Mouse (Mus musculus) bone marrow, adult 2 months (tissue): ENCODE measurements around the gene Cpne8. TPM values are rescaled to one million over a fixed set of nuclear protein-coding genes. Genes with fewer than 3 reads are reported as not detected.

Experiments used
- H3K27ac ChIP-seq: fragments of 200-500 bp; 2 replicates; pipeline ENCODE4 v1.5.1; 2012; ENCODE audit warnings: low read depth, mild to moderate bottlenecking, control low read depth, inconsistent platforms, low read length; ENCODE audit not compliant: control insufficient read depth, poor library complexity, insufficient read depth
- H3K4me1 ChIP-seq: fragments of 200-500 bp; 2 replicates; pipeline ENCODE4 v1.6.1; 2011; ENCODE audit warnings: low read length; ENCODE audit not compliant: control insufficient read depth, insufficient read depth
- H3K4me3 ChIP-seq: fragments of 200-500 bp; replicated peaks from 2 replicates; pipeline ENCODE3; 2011; ENCODE audit warnings: mild to moderate bottlenecking, low read depth, low read length, control low read depth; ENCODE audit not compliant: control insufficient read depth
- CTCF ChIP-seq: fragments of 200-500 bp; IDR thresholded peaks from 2 replicates; pipeline ENCODE4 v1.5.1; 2011; ENCODE audit warnings: low read length, control low read depth; ENCODE audit not compliant: control insufficient read depth, insufficient read depth
- POLR2A ChIP-seq: fragments of 200-500 bp; IDR thresholded peaks from 2 replicates; pipeline ENCODE4 v1.6.1; 2011; ENCODE audit warnings: low read depth, mild to moderate bottlenecking, control low read depth, low read length, borderline replicate concordance; ENCODE audit not compliant: control insufficient read depth
- WGBS: fragments of 180-500 bp; shearing (Covaris S2); methylation state at CpG from one replicate; pipeline ENCODE4 v1.1.7; 2018; 5-methylcytosine and 5-hydroxymethylcytosine counted together
- polyA plus RNA-seq: library from polyadenylated mRNA; stranded (reverse); fragments of >200 nt; gene quantifications from 2 replicates; pipeline ENCODE4 v1.2.4, GENCODE M21; 2011; ENCODE audit warnings: low replicate concordance; ENCODE audit not compliant: missing spikeins, insufficient read depth, insufficient read length

The Cpne8 gene
- 2.0 and 2.3 TPM in 2 replicates for polyA plus RNA-seq

GRCm38 (mm10) chr15:90678985-90679759 is at the start of gene Cpne8:
Gene Cpne8 (minus strand): TSS chr15:90679432.
- Histone ChIP-seq H3K4me3 (peak within 1 kb of the TSS; percentile 44), H3K27ac (no peak within 1 kb of the TSS; the same call in 1 of the 2 replicates), H3K4me1 (no peaks in the 10 kb centered on the region; the same call in 1 of the 2 replicates)
- TF ChIP-seq CTCF: no peak
- under 1% methylated on average over 48 of the region's 56 CpGs for WGBS

DNA sequence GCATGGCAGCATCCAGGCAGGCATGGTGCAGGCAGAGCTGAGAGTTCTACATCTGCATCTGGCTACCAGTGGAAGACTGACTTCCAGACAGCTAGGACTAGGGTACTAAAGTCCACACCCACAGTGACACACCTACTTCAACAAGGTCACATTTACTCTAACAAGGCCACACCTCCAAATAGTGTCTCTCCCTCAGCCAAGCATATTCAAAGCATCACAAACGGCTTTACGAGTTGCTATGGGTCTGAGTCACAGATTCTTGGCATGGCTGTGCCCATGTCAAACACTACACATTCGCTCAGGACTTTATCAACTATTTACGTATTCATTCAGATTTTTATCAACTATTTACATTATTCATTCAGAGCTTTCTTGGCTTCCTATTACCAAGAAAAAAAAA is 38.5 kb upstream of the Cpne8 start:
- 74% methylated on average over 4 of the region's 4 CpGs for WGBS
- TF ChIP-seq POLR2A (no peak), CTCF (no peak)
- Histone ChIP-seq H3K4me3 (no peak overlapping the region), H3K27ac (no peak overlapping the region), H3K4me1 (no peaks in the 10 kb centered on the region)

- H3K4me1 ChIP-seq: no peaks in the 10 kb centered on the region
- no peak overlapping the region for H3K27ac ChIP-seq
- no peak for TF ChIP-seq CTCF
- WGBS: 75% methylated on average over 7 of the region's 7 CpGs
- H3K4me3 ChIP-seq: no peak overlapping the region
Observed at GRCm38 (mm10) chr15:90709296-90709695, 30.1 kb upstream of the Cpne8 start.

GRCm38 (mm10) chr15:90704314-90704713 is 25.1 kb upstream of the Cpne8 start:
- Histone ChIP-seq H3K4me1 (no peaks in the 10 kb centered on the region), H3K27ac (no peak overlapping the region), H3K4me3 (no peak overlapping the region)
- TF ChIP-seq CTCF (no peak), POLR2A (no peak)
- 54% methylated on average over 5 of the region's 5 CpGs for WGBS

DNA sequence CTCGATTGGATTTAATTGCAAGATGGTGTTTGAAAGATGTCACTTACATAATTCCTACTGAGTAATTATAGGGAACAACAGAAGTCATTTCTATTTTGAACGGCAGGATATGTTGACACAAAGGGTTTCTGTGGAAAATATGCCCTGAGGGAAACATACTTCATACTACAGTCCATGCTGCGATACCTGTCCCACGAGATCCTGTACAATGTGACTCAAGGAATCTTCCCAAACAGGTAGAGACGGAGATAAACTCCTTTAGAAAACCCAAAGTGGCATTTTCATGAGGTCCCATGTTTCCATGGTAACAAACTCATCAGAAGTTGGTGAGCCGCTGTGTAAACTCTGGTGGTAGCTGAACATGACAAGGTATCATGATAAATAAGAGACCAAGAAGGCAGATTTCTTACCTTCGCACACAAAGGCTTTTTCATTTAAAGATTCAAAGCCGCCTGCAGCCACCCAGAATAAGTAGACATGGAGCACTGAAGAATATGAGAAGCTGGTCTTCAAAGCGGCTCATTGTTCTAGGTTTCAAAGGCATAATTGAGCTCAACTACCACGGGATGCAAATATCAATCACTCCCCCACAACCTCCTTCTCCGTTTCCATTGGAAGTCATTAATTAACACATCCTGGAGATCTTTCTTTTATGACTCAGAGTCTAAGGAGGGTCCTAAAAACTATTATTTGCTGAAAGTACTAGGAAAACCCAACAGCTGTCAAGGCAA is 24.4 kb upstream of the Cpne8 start:
- 76% methylated on average over 11 of the region's 11 CpGs for WGBS
- no peak overlapping the region for H3K27ac ChIP-seq

GRCm38 (mm10) chr15:90686770-90687169 is 7.5 kb upstream of the Cpne8 start:
- Histone ChIP-seq H3K4me3 (no peak overlapping the region), H3K27ac (no peak overlapping the region), H3K4me1 (no peaks in the 10 kb centered on the region)
- TF ChIP-seq POLR2A: no peak
- no peak for TF ChIP-seq CTCF
- 86% methylated on average over 6 of the region's 6 CpGs for WGBS

More for the DNA sequence above, 24.4 kb upstream of the Cpne8 start:
- TF ChIP-seq CTCF (no peak), POLR2A (no peak)
- Histone ChIP-seq H3K4me1 (no peaks in the 10 kb centered on the region), H3K4me3 (no peak overlapping the region)

DNA sequence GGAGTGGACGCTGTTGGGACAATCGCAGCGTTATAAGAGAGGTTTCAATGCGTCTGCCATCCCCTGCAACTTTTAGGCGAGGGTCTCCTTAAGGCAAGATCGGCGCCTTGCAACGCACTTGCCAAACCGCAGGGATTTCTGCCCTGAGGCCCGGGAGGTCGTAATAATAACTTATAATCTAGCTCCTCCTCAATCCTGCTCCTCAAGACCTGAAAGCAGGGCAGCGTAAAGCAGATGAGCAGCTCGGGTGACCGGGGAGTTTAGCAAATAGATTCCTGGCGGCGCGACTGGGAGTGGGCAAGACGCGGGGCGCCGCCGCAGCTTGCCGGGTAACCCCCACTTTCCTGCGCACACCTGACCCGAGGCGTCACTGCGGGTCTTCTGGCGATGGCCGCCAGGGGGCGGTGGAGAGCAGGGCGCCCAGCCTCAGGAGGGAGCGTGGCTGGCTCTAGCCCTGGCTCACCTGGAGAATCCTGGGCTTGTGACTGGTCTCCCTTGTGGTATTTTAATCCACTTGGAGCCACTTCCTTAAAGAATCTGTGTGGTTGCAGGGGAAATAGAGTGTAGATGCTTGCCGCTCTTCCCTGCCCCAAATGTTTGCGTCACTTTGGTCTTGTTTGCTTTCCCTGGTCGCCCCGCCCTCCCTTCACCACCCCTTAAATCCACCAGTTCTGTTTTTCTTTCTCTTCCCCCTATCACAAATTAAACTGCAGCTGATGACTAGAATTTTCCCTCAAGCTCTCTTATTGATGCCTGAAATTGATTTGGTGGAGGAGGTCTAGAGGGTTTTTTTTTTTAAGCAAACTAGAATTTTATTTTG is 738 bp upstream of the Cpne8 start:
- Histone ChIP-seq H3K4me3 (peak overlapping the region; percentile 9), H3K4me1 (no peaks in the 10 kb centered on the region; the same call in 1 of the 2 replicates), H3K27ac (no peak overlapping the region; the same call in 1 of the 2 replicates)
- 3% methylated on average over 36 of the region's 36 CpGs for WGBS
- no peak for TF ChIP-seq POLR2A
- TF ChIP-seq CTCF: peak; percentile 60

DNA sequence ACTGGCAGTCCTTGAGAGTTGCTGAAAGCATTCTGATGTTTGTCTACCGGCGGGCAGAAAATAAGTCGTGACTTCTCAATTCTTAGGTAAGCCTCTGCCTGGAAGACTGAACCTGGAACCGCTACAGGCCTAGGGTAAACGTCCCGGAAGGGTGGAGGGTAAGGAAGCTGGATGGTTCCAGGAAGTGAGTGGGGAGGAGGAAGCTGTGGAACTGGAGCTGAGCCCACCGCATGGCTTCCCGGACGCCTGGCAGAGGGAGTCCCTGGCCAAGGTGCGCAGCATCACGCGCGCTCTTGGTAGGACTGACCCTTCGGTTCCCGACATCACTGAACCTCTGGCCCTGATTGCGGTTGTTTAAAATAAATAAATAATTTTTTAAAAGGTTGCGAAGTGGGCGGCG is 744 bp downstream of the Cpne8 start:
- no peak overlapping the region for H3K27ac ChIP-seq

More for the DNA sequence above, 744 bp downstream of the Cpne8 start:
- no peak for TF ChIP-seq POLR2A
- no peak for TF ChIP-seq CTCF
- H3K4me3 ChIP-seq: no peak overlapping the region
- H3K4me1 ChIP-seq: no peaks in the 10 kb centered on the region; the same call in 1 of the 2 replicates
- WGBS: 13% methylated on average over 19 of the region's 19 CpGs
